Mouse (Mus musculus): ENCODE results near the gene Gm19935. TPM values are rescaled to one million over a fixed set of nuclear protein-coding genes. Genes with fewer than 3 reads are reported as not detected.

Gene Gm19935
- 4.6 and 10.3 TPM in 2 replicates for polyA plus RNA-seq (2012; rRNA removed)

DNA sequence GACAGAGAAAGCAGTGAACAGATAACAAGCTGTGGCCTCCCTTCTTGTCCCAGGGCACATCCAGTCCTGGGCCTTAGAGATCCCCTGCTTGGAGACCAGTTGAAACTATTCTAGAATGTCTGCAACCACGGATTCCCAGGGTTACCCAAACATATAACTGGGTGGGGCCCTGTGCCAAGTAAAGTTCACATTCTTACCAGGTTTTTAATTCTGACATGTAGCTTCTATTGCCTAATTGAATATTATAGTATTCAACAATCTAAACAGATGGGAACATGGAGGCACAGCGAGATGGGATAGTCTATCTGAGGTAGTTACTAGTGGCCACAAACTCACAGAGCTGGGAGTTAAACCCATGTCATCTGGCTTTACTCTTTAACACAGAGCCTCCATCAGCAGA, at the start of gene Gm19935:
Gene Gm19935 (minus strand): TSS at position 101 of the 400 bp plus-strand sequence.
- Histone ChIP-seq H3K4me3 (replicated peaks; ENCODE audit: extremely low read depth, low read depth, low read length) (no peak within 1 kb of the TSS), H3K4me1 (ENCODE audit: control insufficient read depth, insufficient read depth, low read length) (no peaks in the 10 kb centered on the region; the same call in 1 of the 2 replicates)
- DNase-seq: no peak
- no peak for TF ChIP-seq CTCF (IDR thresholded peaks at IDR 0.05; ENCODE audit: insufficient read depth, low read length)
- TF ChIP-seq POLR2A (IDR thresholded peaks at IDR 0.05; ENCODE audit: borderline replicate concordance, extremely low read depth, low read depth, low read length): no peak
- WGBS: 68% methylated on average over 2 of the region's 2 CpGs

DNA sequence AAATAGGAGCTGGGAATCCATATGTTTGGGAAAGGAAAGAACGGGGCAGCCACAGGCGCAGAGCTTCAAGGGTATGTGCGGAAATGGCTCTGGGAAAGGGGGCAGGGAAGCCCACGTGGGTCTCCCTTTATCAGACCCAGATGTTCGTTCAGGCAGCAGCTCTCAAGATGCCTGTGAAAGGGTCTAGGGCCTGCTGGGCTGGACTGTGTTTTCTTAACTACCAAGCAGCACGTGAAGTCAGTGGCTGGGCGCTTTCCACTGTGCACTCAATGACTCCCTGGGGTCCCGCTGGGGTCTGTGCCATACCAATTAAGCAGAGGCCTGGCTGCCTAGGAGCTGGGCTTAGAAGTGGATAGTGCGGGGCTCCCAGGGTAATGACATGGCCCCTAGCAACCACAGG, 44.8 kb upstream of the Gm19935 start:
- no peak for TF ChIP-seq CTCF (IDR thresholded peaks at IDR 0.05; ENCODE audit: insufficient read depth, low read length)
- no peak for TF ChIP-seq POLR2A (IDR thresholded peaks at IDR 0.05; ENCODE audit: borderline replicate concordance, extremely low read depth, low read depth, low read length)
- H3K4me1 ChIP-seq (ENCODE audit: control insufficient read depth, insufficient read depth, low read length): no peaks in the 10 kb centered on the region; the same call in 1 of the 2 replicates
- 69% methylated on average over 9 of the region's 9 CpGs for WGBS
- no peak for DNase-seq
- no peak overlapping the region for H3K4me3 ChIP-seq (replicated peaks; ENCODE audit: extremely low read depth, low read depth, low read length)

DNA sequence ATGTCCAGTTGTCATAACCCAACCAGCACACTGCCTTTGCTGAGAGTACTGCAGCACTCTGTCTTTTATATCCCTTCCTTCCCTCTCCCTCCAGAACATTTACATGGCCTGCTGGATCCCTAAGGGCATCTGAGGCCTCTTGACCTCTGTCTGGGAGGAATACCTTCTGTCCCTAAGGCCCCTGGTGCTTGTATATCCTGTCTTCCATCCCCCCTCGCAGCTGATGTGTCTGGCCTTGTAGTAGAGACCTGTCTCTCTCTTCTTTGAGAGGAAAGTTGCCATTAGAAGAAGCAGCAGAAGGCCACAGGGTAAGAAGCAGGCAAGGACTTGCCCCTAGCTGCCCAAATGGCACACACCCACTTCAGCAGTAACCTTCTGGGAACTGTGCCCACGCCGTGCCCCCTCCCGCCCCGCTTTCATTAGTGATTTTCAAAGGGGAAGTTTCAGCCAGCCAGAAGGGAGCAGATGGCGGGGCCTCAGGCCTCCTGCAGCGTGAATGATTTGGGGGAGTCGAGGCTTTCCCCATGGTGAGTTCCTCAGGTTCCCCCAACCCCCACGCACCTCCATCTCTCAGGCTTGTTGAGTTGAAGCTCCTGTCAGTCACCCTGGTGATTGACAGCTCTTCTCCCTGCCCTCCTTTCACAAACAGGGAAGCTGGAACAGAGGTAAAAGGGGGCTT, 44.2 kb upstream of the Gm19935 start:
- no peak overlapping the region for H3K4me3 ChIP-seq (replicated peaks; ENCODE audit: extremely low read depth, low read depth, low read length)
- no peaks in the 10 kb centered on the region; the same call in 1 of the 2 replicates for H3K4me1 ChIP-seq (ENCODE audit: control insufficient read depth, insufficient read depth, low read length)
- TF ChIP-seq CTCF (IDR thresholded peaks at IDR 0.05; ENCODE audit: insufficient read depth, low read length) (no peak), POLR2A (IDR thresholded peaks at IDR 0.05; ENCODE audit: borderline replicate concordance, extremely low read depth, low read depth, low read length) (no peak)
- no peak for DNase-seq
- WGBS: 37% methylated on average over 9 of the region's 9 CpGs

DNA sequence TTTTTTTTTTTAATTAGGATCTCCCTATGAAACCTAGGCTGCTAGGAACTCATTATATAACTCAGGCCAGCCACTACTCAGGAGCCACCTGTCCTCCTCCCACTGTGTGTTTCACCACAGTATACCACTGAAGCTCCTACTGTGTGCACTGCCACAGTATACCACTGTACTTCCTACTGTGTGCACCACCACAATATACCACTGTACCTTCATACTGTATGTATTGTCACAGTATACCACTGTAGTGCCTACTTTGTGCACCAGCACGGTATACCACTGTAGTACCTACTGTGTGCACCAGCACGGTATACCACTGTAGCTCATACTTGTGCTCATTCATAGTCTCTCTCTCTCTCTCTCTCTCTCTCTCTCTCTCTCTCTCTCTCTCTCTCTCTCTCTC, 40.9 kb upstream of the Gm19935 start:
- Histone ChIP-seq H3K4me3 (replicated peaks; ENCODE audit: extremely low read depth, low read depth, low read length) (no peak overlapping the region), H3K4me1 (ENCODE audit: control insufficient read depth, insufficient read depth, low read length) (peaks cover 8% of the 10 kb centered on the region)
- no peak for DNase-seq
- 95% methylated on average over 2 of the region's 2 CpGs for WGBS
- no peak for TF ChIP-seq CTCF (IDR thresholded peaks at IDR 0.05; ENCODE audit: insufficient read depth, low read length)
- no peak for TF ChIP-seq POLR2A (IDR thresholded peaks at IDR 0.05; ENCODE audit: borderline replicate concordance, extremely low read depth, low read depth, low read length)

GRCm38 (mm10) chr8:90856952-90857351, 39.8 kb upstream of the Gm19935 start:
- 63% methylated on average over 1 of the region's 1 CpGs for WGBS
- no peak for TF ChIP-seq POLR2A (IDR thresholded peaks at IDR 0.05; ENCODE audit: borderline replicate concordance, extremely low read depth, low read depth, low read length)
- TF ChIP-seq CTCF (IDR thresholded peaks at IDR 0.05; ENCODE audit: insufficient read depth, low read length): no peak
- no peak for DNase-seq
- Histone ChIP-seq H3K4me3 (replicated peaks; ENCODE audit: extremely low read depth, low read depth, low read length) (no peak overlapping the region), H3K4me1 (ENCODE audit: control insufficient read depth, insufficient read depth, low read length) (peaks cover 8% of the 10 kb centered on the region)

GRCm38 (mm10) chr8:90856171-90856570, 39.0 kb upstream of the Gm19935 start:
- DNase-seq: no peak
- Histone ChIP-seq H3K4me1 (ENCODE audit: control insufficient read depth, insufficient read depth, low read length) (peaks cover 8% of the 10 kb centered on the region), H3K4me3 (replicated peaks; ENCODE audit: extremely low read depth, low read depth, low read length) (no peak overlapping the region)
- TF ChIP-seq POLR2A (IDR thresholded peaks at IDR 0.05; ENCODE audit: borderline replicate concordance, extremely low read depth, low read depth, low read length) (no peak), CTCF (IDR thresholded peaks at IDR 0.05; ENCODE audit: insufficient read depth, low read length) (no peak)
- 89% methylated on average over 3 of the region's 3 CpGs for WGBS

GRCm38 (mm10) chr8:90854671-90855161, 37.5 kb upstream of the Gm19935 start:
- TF ChIP-seq POLR2A (IDR thresholded peaks at IDR 0.05; ENCODE audit: borderline replicate concordance, extremely low read depth, low read depth, low read length) (no peak), CTCF (IDR thresholded peaks at IDR 0.05; ENCODE audit: insufficient read depth, low read length) (no peak)
- peak; percentile 36 for DNase-seq
- WGBS: 10% methylated on average over 10 of the region's 10 CpGs
- H3K4me1 ChIP-seq (ENCODE audit: control insufficient read depth, insufficient read depth, low read length): peaks cover 8% of the 10 kb centered on the region
- H3K4me3 ChIP-seq (replicated peaks; ENCODE audit: extremely low read depth, low read depth, low read length): no peak overlapping the region

DNA sequence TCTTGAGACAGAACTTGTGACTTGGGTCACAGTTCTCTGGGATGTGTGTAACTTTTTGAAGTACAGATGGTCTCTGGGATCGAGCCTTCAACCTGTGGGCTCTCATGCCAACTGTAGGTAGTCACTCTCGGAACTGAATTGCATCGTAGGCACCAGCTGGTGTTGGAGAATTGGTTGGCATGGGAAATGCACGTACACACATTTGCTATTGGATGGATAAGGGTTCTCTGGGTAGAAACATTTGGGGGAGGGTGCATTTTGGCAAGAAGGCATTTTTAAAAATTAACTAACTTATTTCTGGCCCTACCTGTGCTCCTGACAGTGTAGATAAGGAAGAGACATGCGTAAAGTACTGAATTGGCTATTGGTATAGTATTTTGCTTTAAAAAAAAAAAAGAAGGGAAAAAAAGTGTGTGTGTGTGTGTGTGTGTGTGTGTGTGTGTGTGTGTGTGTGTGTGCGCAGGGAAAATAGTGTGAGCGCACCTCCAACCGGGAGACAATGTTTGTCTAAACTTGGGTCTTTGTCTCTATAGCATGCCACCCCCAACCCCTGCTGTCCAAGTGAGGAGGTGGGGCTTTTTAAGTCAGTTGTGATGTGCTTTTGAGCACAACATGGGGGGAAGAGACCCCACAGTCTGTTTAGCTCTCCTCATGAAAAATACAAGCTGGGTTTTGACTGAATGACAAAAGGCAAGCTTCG, 36.9 kb upstream of the Gm19935 start:
- no peak for TF ChIP-seq POLR2A (IDR thresholded peaks at IDR 0.05; ENCODE audit: borderline replicate concordance, extremely low read depth, low read depth, low read length)
- TF ChIP-seq CTCF (IDR thresholded peaks at IDR 0.05; ENCODE audit: insufficient read depth, low read length): no peak
- DNase-seq: no peak
- Histone ChIP-seq H3K4me3 (replicated peaks; ENCODE audit: extremely low read depth, low read depth, low read length) (no peak overlapping the region), H3K4me1 (ENCODE audit: control insufficient read depth, insufficient read depth, low read length) (peaks cover 8% of the 10 kb centered on the region)
- 57% methylated on average over 9 of the region's 9 CpGs for WGBS

DNA sequence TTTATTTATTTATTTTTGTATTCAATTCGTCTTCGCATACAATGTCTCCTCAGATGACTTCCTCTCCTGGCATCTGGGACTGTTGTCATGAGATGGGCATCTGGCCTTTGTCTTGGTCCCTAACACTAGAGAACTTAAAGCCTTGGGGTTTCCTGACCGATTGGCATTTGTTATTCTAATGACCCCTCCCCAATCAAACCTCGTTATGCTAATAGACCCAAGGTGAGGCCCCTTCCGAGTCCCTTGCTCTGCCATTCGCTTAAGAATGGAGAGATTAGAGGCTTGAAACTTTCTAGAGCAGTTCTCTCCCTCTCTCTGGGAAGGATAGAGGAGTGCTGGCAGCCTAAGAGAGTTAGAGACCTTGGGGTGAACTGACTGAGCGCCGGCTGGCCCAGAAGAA, 34.4 kb upstream of the Gm19935 start:
- peaks cover 8% of the 10 kb centered on the region for H3K4me1 ChIP-seq (ENCODE audit: control insufficient read depth, insufficient read depth, low read length)
- WGBS: 86% methylated on average over 8 of the region's 8 CpGs
- no peak overlapping the region for H3K4me3 ChIP-seq (replicated peaks; ENCODE audit: extremely low read depth, low read depth, low read length)
- DNase-seq: no peak
- TF ChIP-seq POLR2A (IDR thresholded peaks at IDR 0.05; ENCODE audit: borderline replicate concordance, extremely low read depth, low read depth, low read length) (no peak), CTCF (IDR thresholded peaks at IDR 0.05; ENCODE audit: insufficient read depth, low read length) (no peak)
